Mouse (Mus musculus) MEL (cell line): ENCODE measurements around the gene Dcun1d4.

Experiments used
- CTCF ChIP-seq, 3 experiments: IDR thresholded peaks in 2 of 3; conservative IDR thresholded peaks in 1 of 3; 2 replicates each; pipeline ENCODE4 v1.5.1; 2011 to 2012; ENCODE audit warnings: low read length in 3 of 3, low read depth in 2 of 3, mild to moderate bottlenecking in 2 of 3, improper control_type of control experiment in 1 of 3, inconsistent platforms in 1 of 3, mixed read lengths in 1 of 3, moderate library complexity in 1 of 3; ENCODE audit not compliant: control insufficient read depth in 1 of 3, insufficient read depth in 1 of 3, poor library complexity in 1 of 3, severe bottlenecking in 1 of 3
- ETS1 ChIP-seq: IDR thresholded peaks from 2 replicates; pipeline ENCODE4 v1.6.1; 2012; ENCODE audit warnings: low read depth, mild to moderate bottlenecking, inconsistent platforms, low read length, improper control_type of control experiment, moderate library complexity
- HCFC1 ChIP-seq: IDR thresholded peaks from 2 replicates; pipeline ENCODE4 v1.6.1; 2012; ENCODE audit warnings: low read depth, mild to moderate bottlenecking, inconsistent platforms, low read length, improper control_type of control experiment, moderate library complexity
- MXI1 ChIP-seq: IDR thresholded peaks from 2 replicates; pipeline ENCODE4 v1.6.1; 2011; ENCODE audit warnings: mild to moderate bottlenecking, low read depth, low read length, improper control_type of control experiment
- MYC ChIP-seq: IDR thresholded peaks from 2 replicates; pipeline ENCODE4 v1.6.1; 2011; ENCODE audit warnings: low read depth, mild to moderate bottlenecking, low read length, improper control_type of control experiment, moderate library complexity
- POLR2A ChIP-seq, 2 experiments: IDR thresholded peaks; 2 replicates each; pipeline ENCODE4 v1.6.1; 2011 to 2012; ENCODE audit warnings: low read length in 2 of 2, mild to moderate bottlenecking in 2 of 2, control low read depth in 1 of 2, improper control_type of control experiment in 1 of 2, low read depth in 1 of 2, moderate library complexity in 1 of 2; ENCODE audit not compliant: control insufficient read depth in 1 of 2, insufficient read depth in 1 of 2, poor library complexity in 1 of 2
- SMC3 ChIP-seq: IDR thresholded peaks from 2 replicates; pipeline ENCODE4 v1.6.1; 2011; ENCODE audit warnings: low read depth, low read length, improper control_type of control experiment
- TBP ChIP-seq: IDR thresholded peaks from 2 replicates; pipeline ENCODE4 v1.8.0; 2011; ENCODE audit warnings: low read depth, low read length, improper control_type of control experiment
- ZC3H11A ChIP-seq: IDR thresholded peaks from 2 replicates; pipeline ENCODE4 v1.6.1; 2012; ENCODE audit warnings: low read depth, mild to moderate bottlenecking, inconsistent platforms, low read length, improper control_type of control experiment
- ZMIZ1 ChIP-seq: IDR thresholded peaks from 2 replicates; pipeline ENCODE4 v1.6.1; 2012; ENCODE audit warnings: low read depth, mild to moderate bottlenecking, inconsistent platforms, low read length, improper control_type of control experiment, moderate library complexity
- ZNF384 ChIP-seq: IDR thresholded peaks from 2 replicates; pipeline ENCODE4 v1.6.1; 2012; ENCODE audit warnings: low read depth, mild to moderate bottlenecking, inconsistent platforms, low read length, improper control_type of control experiment

- TF ChIP-seq ETS1 (no peak), ZC3H11A (no peak), MXI1 (no peak), HCFC1 (no peak), SMC3 (no peak), ZNF384 (no peak), MYC (no peak), ZMIZ1 (no peak), CTCF (IDR thresholded peaks at IDR 0.05 in 2 of 3, conservative IDR thresholded peaks at IDR 0.05 in 1 of 3; ENCODE audit: control insufficient read depth in 1 of 3, insufficient read depth in 1 of 3, low read depth in 2 of 3, low read length in 3 of 3, poor library complexity in 1 of 3, severe bottlenecking in 1 of 3) (no peak), POLR2A (IDR thresholded peaks at IDR 0.05; ENCODE audit: control insufficient read depth in 1 of 2, insufficient read depth in 1 of 2, low read depth in 1 of 2, low read length in 2 of 2, poor library complexity in 1 of 2) (no peak), TBP (no peak)
Measured at GRCm38 (mm10) chr5:73537669-73538068, 56.9 kb downstream of the Dcun1d4 start.
